Mouse (Mus musculus) liver, embryonic 12.5 days (tissue): Measurements from ENCODE around the gene Fam206a. TPM values are rescaled to one million over a fixed set of nuclear protein-coding genes. Genes with fewer than 3 reads are reported as not detected.

Experiments
- ATAC-seq: fragments of 200-750 bp; cut with Nextera tagmentation; 2 replicates; pipeline ENCODE4 v1.8.0; 2017; ENCODE audit warnings: moderate number of reproducible peaks, mild to moderate bottlenecking, moderate library complexity
- H3K27ac ChIP-seq: fragments of 300-500 bp; sonication (generic); 2 replicates; pipeline ENCODE4 v1.5.1; 2016; ENCODE audit warnings: mild to moderate bottlenecking
- H3K27me3 ChIP-seq: fragments of 300-500 bp; sonication (generic); replicated peaks from 2 replicates; pipeline ENCODE4 v1.6.1; 2016; ENCODE audit warnings: mild to moderate bottlenecking, moderate library complexity
- H3K36me3 ChIP-seq: fragments of 300-500 bp; sonication (generic); 2 replicates; pipeline ENCODE4 v1.6.1; 2016; ENCODE audit warnings: mild to moderate bottlenecking, moderate library complexity
- H3K4me1 ChIP-seq: fragments of 300-500 bp; sonication (generic); 2 replicates; pipeline ENCODE4 v1.6.1; 2016
- H3K4me2 ChIP-seq: fragments of 300-500 bp; sonication (generic); 2 replicates; pipeline ENCODE4 v1.6.1; 2016; ENCODE audit warnings: mild to moderate bottlenecking, moderate library complexity
- H3K4me3 ChIP-seq: fragments of 300-500 bp; sonication (generic); 2 replicates; pipeline ENCODE4 v1.5.1; 2016; ENCODE audit warnings: mild to moderate bottlenecking, moderate library complexity
- H3K9ac ChIP-seq: fragments of 300-500 bp; sonication (generic); 2 replicates; pipeline ENCODE4 v1.6.1; 2016; ENCODE audit warnings: mild to moderate bottlenecking, moderate library complexity
- H3K9me3 ChIP-seq: fragments of 300-500 bp; sonication (generic); replicated peaks from 2 replicates; pipeline ENCODE4 v1.6.1; 2016; ENCODE audit warnings: mild to moderate bottlenecking, moderate library complexity
- WGBS: fragments of 180-500 bp; shearing (Covaris S2); methylation state at CpG from one replicate; pipeline ENCODE4 v1.1.7; 2016; ENCODE audit not compliant: insufficient replicate concordance; 5-methylcytosine and 5-hydroxymethylcytosine counted together
- polyA plus RNA-seq: library from polyadenylated mRNA; unstranded; fragments of >200 nt; fragmentation: Nextera tagmentation; extraction: Ambion mirVana; gene quantifications from 2 replicates; pipeline ENCODE4 v1.2.1, GENCODE M21; 2016

Fam206a gene
- polyA plus RNA-seq, 1 experiment from 2014 or later: 9.4 TPM

DNA sequence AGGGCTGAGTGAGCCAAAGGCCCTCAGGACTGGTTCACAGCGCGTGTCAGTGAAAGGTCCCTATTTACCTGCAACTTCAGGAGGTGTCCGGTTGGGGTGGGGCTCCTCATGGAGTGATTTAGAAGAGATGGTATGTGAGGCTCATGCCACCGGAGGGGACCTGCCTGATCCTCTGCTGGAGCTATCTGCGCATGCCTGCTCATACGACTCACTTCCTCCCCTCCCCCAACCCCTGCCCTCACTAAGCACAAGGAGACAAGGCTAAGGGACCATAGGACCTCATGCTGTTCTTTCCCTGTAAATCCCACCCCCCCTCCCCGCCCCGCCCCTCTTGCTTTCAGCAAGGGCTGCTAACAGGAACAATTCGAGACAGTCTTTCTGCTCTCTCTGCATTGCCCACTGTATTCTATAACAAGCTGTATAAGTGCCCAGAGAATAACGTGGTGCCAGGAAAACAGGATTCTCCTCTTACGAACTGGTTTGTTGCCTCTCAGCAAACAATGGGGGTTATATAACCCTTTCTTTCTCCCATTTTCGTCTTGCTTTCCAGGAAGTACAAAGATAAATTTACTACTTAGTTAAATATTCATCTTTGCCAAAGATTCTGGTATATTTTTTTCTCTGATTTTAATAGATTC is 43.9 kb downstream of the Fam206a start:
- no peak overlapping the region for H3K4me2 ChIP-seq
- WGBS: 65% methylated on average over 12 of the region's 12 CpGs
- no peak overlapping the region for H3K27ac ChIP-seq
- H3K4me1 ChIP-seq: peaks cover 14% of the 10 kb centered on the region
- H3K9ac ChIP-seq: no peak overlapping the region
- no peaks in the 10 kb centered on the region for H3K27me3 ChIP-seq
- no peak for ATAC-seq
- peaks cover 36% of the 10 kb centered on the region for H3K36me3 ChIP-seq
- no peak overlapping the region for H3K4me3 ChIP-seq
- no peaks in the 10 kb centered on the region; the same call in 1 of the 2 replicates for H3K9me3 ChIP-seq

DNA sequence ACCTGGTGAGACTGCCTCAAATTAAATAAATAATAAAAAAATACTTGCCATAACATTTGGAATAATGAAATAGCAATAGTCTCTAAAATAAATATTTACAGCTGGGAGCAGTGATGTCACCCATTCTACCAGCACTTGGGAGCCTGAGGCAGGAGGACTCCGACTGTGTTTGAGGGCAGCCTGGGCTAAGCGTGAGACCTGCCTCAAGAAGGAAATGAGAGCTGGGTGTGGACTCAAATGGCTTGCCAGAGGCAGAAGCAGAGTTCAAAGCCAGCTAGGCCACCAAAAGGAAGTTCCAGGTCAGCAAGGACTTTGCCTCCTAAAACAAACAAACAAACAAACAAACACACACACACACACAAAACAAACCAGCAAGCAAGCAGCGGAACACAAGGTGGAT is 45.3 kb downstream of the Fam206a start:
- Histone ChIP-seq H3K27me3 (no peaks in the 10 kb centered on the region), H3K36me3 (peaks cover 29% of the 10 kb centered on the region), H3K4me1 (peaks cover 19% of the 10 kb centered on the region), H3K4me2 (no peak overlapping the region), H3K27ac (no peak overlapping the region), H3K9ac (no peak overlapping the region), H3K4me3 (no peak overlapping the region), H3K9me3 (no peaks in the 10 kb centered on the region; the same call in 1 of the 2 replicates)
- no peak for ATAC-seq
- WGBS: 81% methylated on average over 3 of the region's 3 CpGs

DNA sequence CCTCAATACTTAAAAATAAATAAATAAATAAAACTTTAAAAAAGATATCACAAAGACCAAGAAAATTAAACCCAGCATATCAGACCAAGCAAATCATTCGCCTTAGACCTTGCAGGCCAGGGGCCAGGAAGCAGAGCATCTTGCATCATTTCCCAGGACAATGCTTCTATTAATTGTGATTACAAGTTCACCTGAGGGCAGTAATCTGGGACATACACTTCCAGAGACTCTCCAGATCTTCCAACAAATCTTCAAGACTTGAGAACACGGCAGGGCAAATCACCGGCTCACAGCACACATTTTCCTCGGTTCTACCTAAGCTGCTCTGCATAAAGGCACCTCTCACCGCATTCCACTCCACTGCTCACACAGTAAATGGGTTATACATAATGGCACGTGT is 45.9 kb downstream of the Fam206a start:
- H3K36me3 ChIP-seq: peaks cover 29% of the 10 kb centered on the region
- 78% methylated on average over 6 of the region's 6 CpGs for whole genome bisulfite sequencing
- no peak overlapping the region for H3K4me3 ChIP-seq
- H3K4me2 ChIP-seq: no peak overlapping the region
- no peaks in the 10 kb centered on the region for H3K27me3 ChIP-seq
- no peak overlapping the region for H3K27ac ChIP-seq
- peaks cover 13% of the 10 kb centered on the region; the same call in 1 of the 2 replicates for H3K4me1 ChIP-seq
- H3K9ac ChIP-seq: no peak overlapping the region
- ATAC-seq: no peak
- H3K9me3 ChIP-seq: no peaks in the 10 kb centered on the region; the same call in 1 of the 2 replicates

DNA sequence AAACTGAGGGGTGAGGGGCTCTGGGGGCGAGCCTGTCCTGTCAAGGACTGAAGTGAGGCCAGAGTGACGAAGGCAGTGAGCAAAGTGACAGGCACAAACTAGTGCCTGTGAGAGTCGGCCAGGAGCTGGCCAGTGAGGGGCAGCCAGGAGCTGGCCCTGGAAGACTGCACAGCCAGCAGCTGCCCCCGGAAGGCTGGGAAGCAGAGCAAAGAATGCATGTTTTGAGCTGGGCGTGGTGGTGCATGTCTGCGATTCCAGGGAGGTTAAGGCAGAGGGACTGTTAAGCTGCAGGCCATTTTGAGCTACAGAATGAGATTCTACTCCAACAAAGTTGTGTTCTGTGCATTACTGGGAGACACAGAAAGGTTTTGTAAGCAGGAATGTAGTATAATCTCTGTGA is 48.6 kb downstream of the Fam206a start:
- peaks cover 8% of the 10 kb centered on the region for H3K36me3 ChIP-seq
- no peak overlapping the region for H3K9ac ChIP-seq
- H3K4me1 ChIP-seq: peaks cover 10% of the 10 kb centered on the region; the same call in 1 of the 2 replicates
- no peak overlapping the region for H3K4me2 ChIP-seq
- 58% methylated on average over 6 of the region's 6 CpGs for WGBS
- no peak for ATAC-seq
- no peaks in the 10 kb centered on the region for H3K9me3 ChIP-seq
- H3K4me3 ChIP-seq: no peak overlapping the region
- no peak overlapping the region for H3K27ac ChIP-seq
- H3K27me3 ChIP-seq: no peaks in the 10 kb centered on the region

- H3K4me3 ChIP-seq: no peak overlapping the region
- ATAC-seq: no peak
- H3K9ac ChIP-seq: no peak overlapping the region
- peaks cover 8% of the 10 kb centered on the region; the same call in 1 of the 2 replicates for H3K4me1 ChIP-seq
- H3K27me3 ChIP-seq: no peaks in the 10 kb centered on the region
- no peaks in the 10 kb centered on the region for H3K36me3 ChIP-seq
- no peaks in the 10 kb centered on the region for H3K9me3 ChIP-seq
- no peak overlapping the region for H3K27ac ChIP-seq
- 84% methylated on average over 5 of the region's 5 CpGs for WGBS
- H3K4me2 ChIP-seq: no peak overlapping the region
Observed at GRCm38 (mm10) chr4:56855935-56856334, 53.8 kb downstream of the Fam206a start.

- H3K36me3 ChIP-seq: no peaks in the 10 kb centered on the region
- no peak overlapping the region for H3K4me2 ChIP-seq
- H3K27ac ChIP-seq: no peak overlapping the region
- H3K27me3 ChIP-seq: no peaks in the 10 kb centered on the region
- no peaks in the 10 kb centered on the region for H3K9me3 ChIP-seq
- no peak overlapping the region for H3K9ac ChIP-seq
- no peak for ATAC-seq
- H3K4me1 ChIP-seq: peaks cover 5% of the 10 kb centered on the region
- no peak overlapping the region for H3K4me3 ChIP-seq
- 79% methylated on average over 8 of the region's 8 CpGs for WGBS
Observed at GRCm38 (mm10) chr4:56856371-56856949, 54.3 kb downstream of the Fam206a start.

DNA sequence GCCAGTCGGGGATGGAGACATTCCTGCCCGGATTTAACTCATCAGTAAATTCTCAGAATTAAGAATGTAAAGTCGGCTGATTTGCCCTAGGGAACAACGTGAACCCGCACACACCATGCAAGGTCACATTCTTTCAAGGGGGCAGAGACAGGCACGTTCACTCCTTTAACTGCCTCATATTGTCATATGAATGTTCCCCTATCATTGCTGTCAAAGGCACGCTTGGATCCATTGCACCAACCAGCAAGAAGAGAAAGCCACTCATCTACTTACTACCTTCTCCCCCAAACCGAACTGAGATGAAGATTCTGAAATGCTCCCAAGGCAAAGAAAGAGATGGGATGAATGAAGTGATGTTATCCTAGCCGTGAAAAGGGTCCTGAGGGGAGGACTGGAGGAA is 56.6 kb downstream of the Fam206a start:
- no peak for ATAC-seq
- H3K9ac ChIP-seq: no peak overlapping the region
- 75% methylated on average over 9 of the region's 9 CpGs for WGBS

More for the DNA sequence above, 56.6 kb downstream of the Fam206a start:
- no peak overlapping the region for H3K27ac ChIP-seq
- H3K4me3 ChIP-seq: no peak overlapping the region
- H3K4me1 ChIP-seq: peaks cover 28% of the 10 kb centered on the region
- H3K4me2 ChIP-seq: no peak overlapping the region
- no peaks in the 10 kb centered on the region for H3K9me3 ChIP-seq
- H3K36me3 ChIP-seq: no peaks in the 10 kb centered on the region
- no peaks in the 10 kb centered on the region for H3K27me3 ChIP-seq

Other genes with a start within 250 kb of the Fam206a start
- gene Gm26657, start 62.3 kb upstream of the Fam206a start, polyA plus RNA-seq: not detected in 2 replicates
- gene Actl7b, start 60.9 kb upstream of the Fam206a start, polyA plus RNA-seq: not detected in 2 replicates
- not detected in 2 replicates for gene Actl7a, start 58.9 kb upstream of the Fam206a start, polyA plus RNA-seq
- 28.6 and 30.2 TPM in 2 replicates for gene Elp1, start within 50 bp of the Fam206a start, polyA plus RNA-seq
- 13.1 and 13.4 TPM in 2 replicates for gene Ctnnal1, start 62.8 kb downstream of the Fam206a start, polyA plus RNA-seq
- 5.8 and 6.1 TPM in 2 replicates for gene Tmem245, start 145.1 kb downstream of the Fam206a start, polyA plus RNA-seq
- 0.06 TPM in 1 of 2 replicates, not detected in the other for gene Frrs1l, start 188.0 kb downstream of the Fam206a start, polyA plus RNA-seq